Mouse (Mus musculus) MEL (cell line): ENCODE results near the gene Trio. TPM values are rescaled to one million over a fixed set of nuclear protein-coding genes. Genes with fewer than 3 reads are reported as not detected.

Experiments
- DNase-seq: peaks from one replicate; pipeline ENCODE4 v3.0.0; 2011; ENCODE audit warnings: low read depth, low spot score
- H3K27ac ChIP-seq: 2 replicates; pipeline ENCODE4 v1.5.1; 2012; ENCODE audit warnings: low read depth, mild to moderate bottlenecking, control low read depth, low read length, moderate library complexity; ENCODE audit not compliant: control insufficient read depth
- H3K27me3 ChIP-seq, 2 experiments: fragments of 150-350 bp in 1 of 2; sonication (generic) in 1 of 2; 2 replicates each; pipeline ENCODE4 v1.6.1; 2012; ENCODE audit warnings: low read length in 2 of 2, mild to moderate bottlenecking in 2 of 2, improper control_type of control experiment in 1 of 2, moderate library complexity in 1 of 2; ENCODE audit not compliant: insufficient read depth in 2 of 2, control insufficient read depth in 1 of 2
- H3K36me3 ChIP-seq, 2 experiments: 2 replicates each; pipeline ENCODE4 v1.6.1; 2012 to 2014; ENCODE audit warnings: low read length in 2 of 2, improper control_type of control experiment in 1 of 2, inconsistent platforms in 1 of 2, mild to moderate bottlenecking in 1 of 2; ENCODE audit not compliant: insufficient read depth in 2 of 2, control insufficient read depth in 1 of 2
- H3K4me1 ChIP-seq, 2 experiments: fragments of 150-350 bp in 1 of 2; sonication (generic) in 1 of 2; 2 replicates each; pipeline ENCODE4 v1.6.1; 2012; ENCODE audit warnings: low read length in 2 of 2, improper control_type of control experiment in 1 of 2, mild to moderate bottlenecking in 1 of 2; ENCODE audit not compliant: insufficient read depth in 2 of 2, control insufficient read depth in 1 of 2
- H3K4me3 ChIP-seq, 2 experiments: fragments of 150-350 bp in 1 of 2; sonication (generic) in 1 of 2; 2 replicates each; pipeline ENCODE4 v1.5.1; 2012; ENCODE audit warnings: low read depth in 2 of 2, low read length in 2 of 2, mild to moderate bottlenecking in 2 of 2, moderate library complexity in 2 of 2, control low read depth in 1 of 2, improper control_type of control experiment in 1 of 2; ENCODE audit not compliant: control insufficient read depth in 1 of 2, insufficient read depth in 1 of 2
- H3K79me2 ChIP-seq: 2 replicates; pipeline ENCODE4 v1.6.1; 2012; ENCODE audit warnings: mild to moderate bottlenecking, low read length, moderate library complexity; ENCODE audit not compliant: control insufficient read depth, poor library complexity, insufficient read depth
- H3K9ac ChIP-seq: 2 replicates; pipeline ENCODE4 v1.6.1; 2012; ENCODE audit warnings: low read depth, mild to moderate bottlenecking, control low read depth, low read length, moderate library complexity; ENCODE audit not compliant: control insufficient read depth, poor library complexity, severe bottlenecking
- H3K9me3 ChIP-seq: fragments of 150-350 bp; sonication (generic); replicated peaks from 2 replicates; pipeline ENCODE4 v1.6.1; 2012; ENCODE audit warnings: mild to moderate bottlenecking, low read length, improper control_type of control experiment, moderate library complexity; ENCODE audit not compliant: insufficient read depth
- CHD1 ChIP-seq: IDR thresholded peaks from 2 replicates; pipeline ENCODE4 v1.6.1; 2012; ENCODE audit warnings: low read depth, mild to moderate bottlenecking, inconsistent platforms, low read length, improper control_type of control experiment
- CHD2 ChIP-seq: IDR thresholded peaks from 2 replicates; pipeline ENCODE4 v1.6.1; 2011; ENCODE audit warnings: low read length, improper control_type of control experiment
- CTCF ChIP-seq, 3 experiments: IDR thresholded peaks in 2 of 3; conservative IDR thresholded peaks in 1 of 3; 2 replicates each; pipeline ENCODE4 v1.5.1; 2011 to 2012; ENCODE audit warnings: low read length in 3 of 3, low read depth in 2 of 3, mild to moderate bottlenecking in 2 of 3, improper control_type of control experiment in 1 of 3, inconsistent platforms in 1 of 3, mixed read lengths in 1 of 3, moderate library complexity in 1 of 3; ENCODE audit not compliant: control insufficient read depth in 1 of 3, insufficient read depth in 1 of 3, poor library complexity in 1 of 3, severe bottlenecking in 1 of 3
- HCFC1 ChIP-seq: IDR thresholded peaks from 2 replicates; pipeline ENCODE4 v1.6.1; 2012; ENCODE audit warnings: low read depth, mild to moderate bottlenecking, inconsistent platforms, low read length, improper control_type of control experiment, moderate library complexity
- JUND ChIP-seq: IDR thresholded peaks from 2 replicates; pipeline ENCODE4 v1.6.1; 2011; ENCODE audit warnings: low read depth, mild to moderate bottlenecking, improper control_type of control experiment, low read length
- KAT2A ChIP-seq: conservative IDR thresholded peaks from 2 replicates; pipeline ENCODE4 v1.6.1; 2012; ENCODE audit warnings: low read depth, low read length, improper control_type of control experiment, inconsistent platforms
- MAFK ChIP-seq: IDR thresholded peaks from 2 replicates; pipeline ENCODE4 v1.6.1; 2011; ENCODE audit warnings: low read depth, mild to moderate bottlenecking, low read length, improper control_type of control experiment, borderline replicate concordance
- MAZ ChIP-seq: IDR thresholded peaks from 2 replicates; pipeline ENCODE4 v1.6.1; 2012; ENCODE audit warnings: low read depth, mild to moderate bottlenecking, inconsistent platforms, low read length, improper control_type of control experiment
- MXI1 ChIP-seq: IDR thresholded peaks from 2 replicates; pipeline ENCODE4 v1.6.1; 2011; ENCODE audit warnings: mild to moderate bottlenecking, low read depth, low read length, improper control_type of control experiment
- MYB ChIP-seq: IDR thresholded peaks from 2 replicates; pipeline ENCODE4 v1.6.1; 2011; ENCODE audit warnings: mild to moderate bottlenecking, low read depth, low read length, improper control_type of control experiment
- MYC ChIP-seq: IDR thresholded peaks from 2 replicates; pipeline ENCODE4 v1.6.1; 2011; ENCODE audit warnings: low read depth, mild to moderate bottlenecking, low read length, improper control_type of control experiment, moderate library complexity
- NELFE ChIP-seq: IDR thresholded peaks from 2 replicates; pipeline ENCODE4 v1.6.1; 2011; ENCODE audit warnings: low read depth, low read length, improper control_type of control experiment
- POLR2A ChIP-seq, 2 experiments: IDR thresholded peaks; 2 replicates each; pipeline ENCODE4 v1.6.1; 2011 to 2012; ENCODE audit warnings: low read length in 2 of 2, mild to moderate bottlenecking in 2 of 2, control low read depth in 1 of 2, improper control_type of control experiment in 1 of 2, low read depth in 1 of 2, moderate library complexity in 1 of 2; ENCODE audit not compliant: control insufficient read depth in 1 of 2, insufficient read depth in 1 of 2, poor library complexity in 1 of 2
- POLR2AphosphoS5 ChIP-seq: IDR thresholded peaks from 2 replicates; pipeline ENCODE4 v1.6.1; 2012; ENCODE audit warnings: low read depth, borderline replicate concordance, mild to moderate bottlenecking, inconsistent platforms, low read length, moderate library complexity, mixed read lengths
- RAD21 ChIP-seq: IDR thresholded peaks from 2 replicates; pipeline ENCODE4 v1.6.1; 2011; ENCODE audit warnings: mild to moderate bottlenecking, low read depth, low read length, improper control_type of control experiment
- RCOR1 ChIP-seq: IDR thresholded peaks from 2 replicates; pipeline ENCODE4 v1.6.1; 2012; ENCODE audit warnings: low read depth, mild to moderate bottlenecking, inconsistent platforms, low read length, improper control_type of control experiment
- SMC3 ChIP-seq: IDR thresholded peaks from 2 replicates; pipeline ENCODE4 v1.6.1; 2011; ENCODE audit warnings: low read depth, low read length, improper control_type of control experiment
- TAL1 ChIP-seq: IDR thresholded peaks from 2 replicates; pipeline ENCODE4 v1.6.1; 2012; ENCODE audit warnings: mild to moderate bottlenecking, inconsistent platforms, low read length, moderate library complexity, mixed read lengths
- TCF12 ChIP-seq: IDR thresholded peaks from 2 replicates; pipeline ENCODE4 v1.6.1; 2014; ENCODE audit warnings: low read depth, mild to moderate bottlenecking, inconsistent platforms, low read length, improper control_type of control experiment, moderate library complexity
- USF1 ChIP-seq: IDR thresholded peaks from 2 replicates; pipeline ENCODE4 v1.6.1; 2014; ENCODE audit warnings: low read depth, mild to moderate bottlenecking, inconsistent platforms, low read length, improper control_type of control experiment, moderate library complexity
- ZKSCAN1 ChIP-seq: IDR thresholded peaks from 2 replicates; pipeline ENCODE4 v1.6.1; 2012; ENCODE audit warnings: low read depth, mild to moderate bottlenecking, inconsistent platforms, low read length, improper control_type of control experiment, moderate library complexity
- ZNF384 ChIP-seq: IDR thresholded peaks from 2 replicates; pipeline ENCODE4 v1.6.1; 2012; ENCODE audit warnings: low read depth, mild to moderate bottlenecking, inconsistent platforms, low read length, improper control_type of control experiment
- polyA plus RNA-seq, 2 experiments: library from polyadenylated mRNA; stranded (reverse) in 1 of 2; unstranded in 1 of 2; fragments of >175 nt in 1 of 2; fragments of >200 nt in 1 of 2; gene quantifications; 2 replicates each; pipeline versions ENCODE4 v1.2.1 to v1.2.4; 2012; ENCODE audit warnings: low replicate concordance in 2 of 2, low read depth in 1 of 2; ENCODE audit not compliant: insufficient read length in 2 of 2, insufficient read depth in 1 of 2, missing spikeins in 1 of 2
- total RNA-seq: library from RNA; depleted of rRNA; stranded (reverse); fragments of 300-350 nt; gene quantifications from 2 replicates; pipeline ENCODE4 v1.2.3, GENCODE M21; 2012

Trio gene
- total and polyA plus RNA-seq, 3 experiments: 0.91 to 1.1 TPM; not detected in 1

DNA sequence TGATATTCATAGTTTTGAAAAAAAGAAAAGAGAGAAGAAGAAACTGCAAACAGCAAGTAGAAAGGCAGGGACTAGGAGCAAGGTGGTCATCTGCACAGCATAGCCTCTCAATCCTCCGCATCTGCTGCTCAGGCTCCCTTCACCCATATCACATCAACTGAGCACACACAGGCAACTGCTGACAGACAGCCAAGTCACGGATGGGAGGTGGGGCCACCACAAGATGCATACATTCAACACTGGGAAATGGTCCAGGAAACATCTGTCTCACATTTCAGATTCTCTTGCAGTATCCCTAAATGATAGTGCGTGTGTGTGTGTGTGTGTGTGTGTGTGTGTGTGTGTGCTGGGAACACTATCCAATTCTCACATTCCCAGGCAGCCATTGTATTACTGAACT is 247.4 kb downstream of the Trio start:
- no peaks in the 10 kb centered on the region for H3K36me3 ChIP-seq
- no peak overlapping the region for H3K4me3 ChIP-seq
- H3K9me3 ChIP-seq: no peaks in the 10 kb centered on the region
- no peaks in the 10 kb centered on the region for H3K79me2 ChIP-seq
- DNase-seq: peak; percentile 8
- TF ChIP-seq MYC (no peak), RCOR1 (no peak), KAT2A (no peak), TCF12 (no peak), RAD21 (no peak), MYB (no peak), POLR2AphosphoS5 (no peak), MAZ (no peak), CTCF (IDR thresholded peaks at IDR 0.05 in 2 of 3, conservative IDR thresholded peaks at IDR 0.05 in 1 of 3; ENCODE audit: control insufficient read depth in 1 of 3, insufficient read depth in 1 of 3, low read depth in 2 of 3, low read length in 3 of 3, poor library complexity in 1 of 3, severe bottlenecking in 1 of 3) (no peak), CHD2 (no peak), HCFC1 (no peak)
- H3K9ac ChIP-seq: no peak overlapping the region
- no peaks in the 10 kb centered on the region for H3K4me1 ChIP-seq
- H3K27me3 ChIP-seq: no peaks in the 10 kb centered on the region
- no peak overlapping the region for H3K27ac ChIP-seq

DNA sequence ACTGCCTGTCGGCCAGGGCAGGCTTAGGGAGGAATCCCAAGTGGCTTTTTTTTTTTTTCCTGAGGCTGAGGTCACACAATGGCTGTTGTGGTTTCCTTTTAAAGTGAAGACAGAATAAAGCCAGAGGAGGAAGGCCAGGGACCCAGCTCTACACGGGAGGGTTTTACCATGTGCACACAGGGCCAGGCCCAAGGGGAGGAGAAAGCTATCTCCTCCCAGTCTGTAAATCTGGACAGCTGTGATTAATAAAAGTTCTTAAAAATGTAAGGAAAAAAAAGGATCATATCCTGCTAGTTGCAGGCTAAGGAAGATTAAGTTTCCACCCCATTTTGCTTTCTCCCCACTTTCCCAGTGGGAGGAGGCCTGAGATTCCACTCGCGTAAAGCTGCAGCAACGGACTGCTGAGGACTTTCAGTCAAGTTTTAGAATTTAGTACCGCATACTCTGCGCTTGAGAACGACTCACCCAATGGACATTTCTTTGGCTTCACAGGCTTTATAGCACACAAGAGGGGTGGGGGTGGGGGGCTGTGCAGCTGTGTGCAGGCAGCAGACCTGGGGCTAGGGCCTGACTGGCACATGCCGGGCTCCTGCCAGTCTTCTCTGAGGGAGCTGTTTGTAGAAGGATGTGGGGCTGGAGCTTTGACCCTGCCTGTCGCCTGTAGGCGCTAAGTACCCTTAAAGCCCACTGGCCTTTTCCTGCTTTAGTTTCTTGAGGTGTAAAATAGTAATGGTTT is 248.0 kb downstream of the Trio start:
- TF ChIP-seq SMC3: no peak
- TF ChIP-seq MXI1: no peak
- no peak for TF ChIP-seq ZNF384
- TF ChIP-seq NELFE: no peak
- no peak for TF ChIP-seq USF1
- TF ChIP-seq CHD1: no peak
- no peak for TF ChIP-seq HCFC1
- no peak for TF ChIP-seq KAT2A
- TF ChIP-seq POLR2A (IDR thresholded peaks at IDR 0.05; ENCODE audit: control insufficient read depth in 1 of 2, insufficient read depth in 1 of 2, low read depth in 1 of 2, low read length in 2 of 2, poor library complexity in 1 of 2): no peak
- TF ChIP-seq POLR2AphosphoS5: no peak
- no peak for TF ChIP-seq MAFK
- no peak for TF ChIP-seq JUND
- TF ChIP-seq TAL1: no peak
- no peak for TF ChIP-seq CHD2
- no peak for TF ChIP-seq MYB
- no peak for TF ChIP-seq ZKSCAN1
- DNase-seq: no peak
- no peak overlapping the region for H3K9ac ChIP-seq
- no peaks in the 10 kb centered on the region for H3K4me1 ChIP-seq
- no peaks in the 10 kb centered on the region for H3K36me3 ChIP-seq
- no peaks in the 10 kb centered on the region for H3K27me3 ChIP-seq
- no peak overlapping the region for H3K4me3 ChIP-seq
- H3K79me2 ChIP-seq: no peaks in the 10 kb centered on the region
- H3K9me3 ChIP-seq: no peaks in the 10 kb centered on the region
- no peak overlapping the region for H3K27ac ChIP-seq
